Mouse (Mus musculus) bone marrow, adult 2 months (tissue): ENCODE data around the gene Ccdc175.

Experiments used
- CTCF ChIP-seq: fragments of 200-500 bp; IDR thresholded peaks from 2 replicates; pipeline ENCODE4 v1.5.1; 2011; ENCODE audit warnings: low read length, control low read depth; ENCODE audit not compliant: control insufficient read depth, insufficient read depth
- POLR2A ChIP-seq: fragments of 200-500 bp; IDR thresholded peaks from 2 replicates; pipeline ENCODE4 v1.6.1; 2011; ENCODE audit warnings: low read depth, mild to moderate bottlenecking, control low read depth, low read length, borderline replicate concordance; ENCODE audit not compliant: control insufficient read depth

- TF ChIP-seq POLR2A (no peak), CTCF (no peak)
Observed at GRCm38 (mm10) chr12:72115126-72115525, 69.7 kb downstream of the Ccdc175 start.
